Mouse (Mus musculus) small intestine, adult 2 months (tissue): ENCODE data around the gene Tasp1.

Experiments
- CTCF ChIP-seq: fragments of 200-500 bp; IDR thresholded peaks from 2 replicates; pipeline ENCODE4 v1.5.1; 2012; ENCODE audit warnings: low read depth, mild to moderate bottlenecking, control low read depth, inconsistent platforms, low read length, moderate library complexity, mixed read lengths; ENCODE audit not compliant: insufficient replicate concordance, insufficient read length; ENCODE audit errors: extremely low read depth
- POLR2A ChIP-seq: fragments of 200-500 bp; IDR thresholded peaks from 2 replicates; pipeline ENCODE4 v1.6.1; 2012; ENCODE audit warnings: low read depth, mild to moderate bottlenecking, control low read depth, inconsistent platforms, low read length, moderate library complexity

- no peak for TF ChIP-seq CTCF
- TF ChIP-seq POLR2A: no peak
These were observed 68.4 kb downstream of the Tasp1 start for GRCm38 (mm10) chr2:139998170-139998569.
